Mouse (Mus musculus) heart, embryonic 15.5 days (tissue): ENCODE data around the gene Hmbs. TPM values are rescaled to one million over a fixed set of nuclear protein-coding genes. Genes with fewer than 3 reads are reported as not detected.
"Not testable (repeated sequence)": the region's sequence is repeated elsewhere in the genome, so short reads cannot be mapped to it uniquely, and the experiment has no call there.

Source experiments
- ATAC-seq: fragments of 200-750 bp; cut with Nextera tagmentation; replicated peaks from 2 replicates; pipeline ENCODE4 v1.8.0; 2017; ENCODE audit warnings: low read depth, moderate TSS enrichment; ENCODE audit not compliant: insufficient number of reproducible peaks, insufficient read depth, low FRiP score
- H3K27ac ChIP-seq: fragments of 300-500 bp; sonication (generic); 2 replicates; pipeline ENCODE4 v1.5.1; 2015; ENCODE audit warnings: mild to moderate bottlenecking, inconsistent platforms
- H3K27me3 ChIP-seq: fragments of 300-500 bp; sonication (generic); 2 replicates; pipeline ENCODE4 v1.6.1; 2015; ENCODE audit warnings: inconsistent platforms
- H3K36me3 ChIP-seq: fragments of 300-500 bp; sonication (generic); 2 replicates; pipeline ENCODE4 v1.6.1; 2015; ENCODE audit warnings: mild to moderate bottlenecking, inconsistent platforms
- H3K4me1 ChIP-seq: fragments of 300-500 bp; sonication (generic); replicated peaks from 2 replicates; pipeline ENCODE4 v1.6.1; 2015; ENCODE audit warnings: inconsistent platforms
- H3K4me2 ChIP-seq: fragments of 300-500 bp; sonication (generic); 2 replicates; pipeline ENCODE4 v1.6.1; 2015; ENCODE audit warnings: inconsistent platforms, mild to moderate bottlenecking, moderate library complexity
- H3K4me3 ChIP-seq: fragments of 300-500 bp; sonication (generic); 2 replicates; pipeline ENCODE4 v1.5.1; 2015; ENCODE audit warnings: mild to moderate bottlenecking, inconsistent platforms
- H3K9ac ChIP-seq: fragments of 300-500 bp; sonication (generic); 2 replicates; pipeline ENCODE4 v1.6.1; 2015; ENCODE audit warnings: mild to moderate bottlenecking, inconsistent platforms
- H3K9me3 ChIP-seq: fragments of 300-500 bp; sonication (generic); replicated peaks from 2 replicates; pipeline ENCODE4 v1.6.1; 2016; ENCODE audit warnings: inconsistent platforms
- WGBS: fragments of 180-500 bp; shearing (Covaris S2); methylation state at CpG from one replicate; pipeline ENCODE4 v1.1.7; 2015; ENCODE audit warnings: mixed read lengths; 5-methylcytosine and 5-hydroxymethylcytosine counted together
- polyA plus RNA-seq: library from polyadenylated mRNA; unstranded; fragments of >200 nt; fragmentation: Nextera tagmentation; extraction: Ambion mirVana; gene quantifications from 2 replicates; pipeline ENCODE4 v1.2.1, GENCODE M21; 2015

Gene Hmbs
- polyA plus RNA-seq, 1 experiment from 2014 or later = 89.7 TPM

GRCm38 (mm10) chr9:44332918-44333638 is 10.9 kb downstream of the Hmbs start:
- no peak overlapping the region for H3K4me2 ChIP-seq
- ATAC-seq = no peak
- H3K4me3 ChIP-seq = no peak overlapping the region
- H3K9me3 ChIP-seq = no peaks in the 10 kb centered on the region
- H3K27me3 ChIP-seq = no peaks in the 10 kb centered on the region
- H3K9ac ChIP-seq = no peak overlapping the region
- WGBS = 92% methylated on average over 13 of the region's 13 CpGs
- peaks cover 25% of the 10 kb centered on the region for H3K4me1 ChIP-seq
- peaks cover 70% of the 10 kb centered on the region for H3K36me3 ChIP-seq
- H3K27ac ChIP-seq = no peak overlapping the region

- H3K27me3 ChIP-seq = no peaks in the 10 kb centered on the region
- H3K4me1 ChIP-seq = peaks cover 17% of the 10 kb centered on the region
- peaks cover 56% of the 10 kb centered on the region for H3K36me3 ChIP-seq
- no peak overlapping the region for H3K4me3 ChIP-seq
- H3K9ac ChIP-seq = no peak overlapping the region
- WGBS = 93% methylated on average over 6 of the region's 6 CpGs
- H3K9me3 ChIP-seq = no peaks in the 10 kb centered on the region
- no peak for ATAC-seq
- no peak overlapping the region for H3K27ac ChIP-seq
- H3K4me2 ChIP-seq = no peak overlapping the region
These were observed 13.3 kb downstream of the Hmbs start for GRCm38 (mm10) chr9:44330736-44331135.

GRCm38 (mm10) chr9:44327926-44328325 is 16.1 kb downstream of the Hmbs start:
- Histone ChIP-seq H3K27me3 (no peaks in the 10 kb centered on the region), H3K4me2 (peak overlapping the region; percentile 84), H3K27ac (peak overlapping the region; percentile 97), H3K9ac (peak overlapping the region; percentile 91), H3K4me3 (peak overlapping the region; percentile 89), H3K36me3 (peaks cover 46% of the 10 kb centered on the region), H3K9me3 (no peaks in the 10 kb centered on the region), H3K4me1 (peaks cover 13% of the 10 kb centered on the region)
- no peak for ATAC-seq
- 87% methylated on average over 5 of the region's 5 CpGs for WGBS

- no peaks in the 10 kb centered on the region for H3K27me3 ChIP-seq
- WGBS = under 1% methylated on average over 22 of the region's 22 CpGs
- H3K27ac ChIP-seq = peak overlapping the region; percentile 97
- peak overlapping the region; percentile 89 for H3K4me3 ChIP-seq
- H3K9ac ChIP-seq = peak overlapping the region; percentile 91
- H3K4me1 ChIP-seq = peaks cover 13% of the 10 kb centered on the region
- H3K9me3 ChIP-seq = no peaks in the 10 kb centered on the region
- peak overlapping the region; percentile 84 for H3K4me2 ChIP-seq
- peak; percentile 49 for ATAC-seq
- peaks cover 39% of the 10 kb centered on the region for H3K36me3 ChIP-seq
These were observed 16.8 kb downstream of the Hmbs start for GRCm38 (mm10) chr9:44327064-44327711.

- no peaks in the 10 kb centered on the region for H3K9me3 ChIP-seq
- peak overlapping the region; percentile 97 for H3K27ac ChIP-seq
- ATAC-seq = peak; percentile 89
- H3K4me2 ChIP-seq = peak overlapping the region; percentile 84
- H3K36me3 ChIP-seq = peaks cover 33% of the 10 kb centered on the region
- no peaks in the 10 kb centered on the region for H3K27me3 ChIP-seq
- H3K4me1 ChIP-seq = peaks cover 13% of the 10 kb centered on the region
- H3K4me3 ChIP-seq = peak overlapping the region; percentile 89
- WGBS = under 1% methylated on average over 38 of the region's 38 CpGs
- H3K9ac ChIP-seq = peak overlapping the region; percentile 91
These were observed 17.5 kb downstream of the Hmbs start for GRCm38 (mm10) chr9:44326371-44327063.

- WGBS = 2% methylated on average over 12 of the region's 12 CpGs
- Histone ChIP-seq H3K9me3 (no peaks in the 10 kb centered on the region), H3K36me3 (peaks cover 27% of the 10 kb centered on the region), H3K4me3 (peak within 1 kb of the TSS; percentile 89), H3K4me1 (peaks cover 15% of the 10 kb centered on the region), H3K9ac (peak within 1 kb of the TSS; percentile 91), H3K27ac (peak within 1 kb of the TSS; percentile 97), H3K4me2 (peak within 1 kb of the TSS; percentile 84), H3K27me3 (no peaks in the 10 kb centered on the region)
- no peak for ATAC-seq
These were observed 18.2 kb downstream of the Hmbs start, which contains the start of gene Dpagt1 for GRCm38 (mm10) chr9:44325768-44326370. Dpagt1 (plus strand) TSS chr9:44326019.

GRCm38 (mm10) chr9:44325032-44325767 is 18.8 kb downstream of the Hmbs start:
- Histone ChIP-seq H3K9ac (peak overlapping the region; percentile 91), H3K36me3 (peaks cover 20% of the 10 kb centered on the region), H3K4me1 (peaks cover 20% of the 10 kb centered on the region), H3K27ac (peak overlapping the region; percentile 97), H3K4me2 (peak overlapping the region; percentile 84)
- not testable (repeated sequence) for ATAC-seq, H3K4me3 ChIP-seq, H3K27me3 ChIP-seq, H3K9me3 ChIP-seq
- 63% methylated on average over 7 of the region's 8 CpGs for WGBS

- no peak for ATAC-seq
- H3K27me3 ChIP-seq = no peaks in the 10 kb centered on the region
- peaks cover 24% of the 10 kb centered on the region for H3K4me1 ChIP-seq
- no peak overlapping the region for H3K4me2 ChIP-seq
- no peak overlapping the region for H3K9ac ChIP-seq
- WGBS = 73% methylated on average over 6 of the region's 6 CpGs
- peaks cover 9% of the 10 kb centered on the region for H3K36me3 ChIP-seq
- no peak overlapping the region for H3K27ac ChIP-seq
- no peaks in the 10 kb centered on the region for H3K9me3 ChIP-seq
- no peak overlapping the region for H3K4me3 ChIP-seq
These were observed 19.9 kb downstream of the Hmbs start for GRCm38 (mm10) chr9:44324147-44324546.

- H3K9ac ChIP-seq, H3K4me3 ChIP-seq, ATAC-seq, H3K9me3 ChIP-seq, H3K27ac ChIP-seq, H3K36me3 ChIP-seq, H3K27me3 ChIP-seq, H3K4me2 ChIP-seq: not testable (repeated sequence)
- WGBS = 84% methylated on average over 3 of the region's 4 CpGs
- peaks cover 29% of the 10 kb centered on the region for H3K4me1 ChIP-seq
These were observed 20.4 kb downstream of the Hmbs start for GRCm38 (mm10) chr9:44323656-44324055.

GRCm38 (mm10) chr9:44320799-44321133 is 23.3 kb downstream of the Hmbs start:
- H3K4me3 ChIP-seq = peak overlapping the region; percentile 80
- peaks cover 8% of the 10 kb centered on the region for H3K36me3 ChIP-seq
- WGBS = 13% methylated on average over 6 of the region's 6 CpGs
- no peaks in the 10 kb centered on the region for H3K9me3 ChIP-seq
- peaks cover 33% of the 10 kb centered on the region for H3K4me1 ChIP-seq
- H3K4me2 ChIP-seq = peak overlapping the region; percentile 93
- H3K9ac ChIP-seq = peak overlapping the region; percentile 40
- 0 out of 2 replicates have a peak, but pooled peaks have one; percentile 3 for ATAC-seq
- H3K27ac ChIP-seq = peak overlapping the region; percentile 78
- no peaks in the 10 kb centered on the region for H3K27me3 ChIP-seq
